Mouse (Mus musculus) kidney, embryonic 14.5 days (tissue): ENCODE results near the gene Aes. TPM values are rescaled to one million over a fixed set of nuclear protein-coding genes. Genes with fewer than 3 reads are reported as not detected.
A peak's percentile ranks its signal among the peaks of the same experiment; 100 is the strongest.

Experiments
- ATAC-seq: fragments of 200-750 bp; cut with Nextera tagmentation; 2 replicates; pipeline ENCODE4 v1.8.0; 2017; ENCODE audit warnings: moderate number of reproducible peaks, mild to moderate bottlenecking, moderate TSS enrichment, moderate library complexity; ENCODE audit not compliant: low FRiP score, low TSS enrichment
- H3K27ac ChIP-seq: fragments of 300-500 bp; sonication (generic); 2 replicates; pipeline ENCODE4 v1.5.1; 2014; ENCODE audit warnings: low read depth, mild to moderate bottlenecking, low read length, moderate library complexity, mixed read lengths
- H3K27me3 ChIP-seq: fragments of 300-500 bp; sonication (generic); 2 replicates; pipeline ENCODE4 v1.6.1; 2014; ENCODE audit warnings: mild to moderate bottlenecking, low read length; ENCODE audit not compliant: control insufficient read depth, insufficient read depth
- H3K36me3 ChIP-seq: fragments of 300-500 bp; sonication (generic); 2 replicates; pipeline ENCODE4 v1.6.1; 2014; ENCODE audit warnings: low read length, mixed read lengths; ENCODE audit not compliant: control insufficient read depth, insufficient read depth
- H3K4me1 ChIP-seq: fragments of 300-500 bp; sonication (generic); 2 replicates; pipeline ENCODE4 v1.6.1; 2014; ENCODE audit warnings: low read length, mixed read lengths; ENCODE audit not compliant: control insufficient read depth, insufficient read depth
- H3K4me2 ChIP-seq: fragments of 300-500 bp; sonication (generic); replicated peaks from 2 replicates; pipeline ENCODE4 v1.6.1; 2014; ENCODE audit warnings: low read depth, mild to moderate bottlenecking, low read length
- H3K4me3 ChIP-seq: fragments of 300-500 bp; sonication (generic); 2 replicates; pipeline ENCODE4 v1.5.1; 2014; ENCODE audit warnings: mild to moderate bottlenecking, low read length
- H3K9ac ChIP-seq: fragments of 300-500 bp; sonication (generic); 2 replicates; pipeline ENCODE4 v1.6.1; 2014; ENCODE audit warnings: low read depth, mild to moderate bottlenecking, low read length, moderate library complexity
- H3K9me3 ChIP-seq: fragments of 300-500 bp; sonication (generic); 2 replicates; pipeline ENCODE4 v1.6.1; 2016; ENCODE audit warnings: low read length; ENCODE audit not compliant: control insufficient read depth
- WGBS: fragments of 180-500 bp; shearing (Covaris S2); extraction: QIAGEN DNeasy Blood & Tissue Kit; methylation state at CpG from one replicate; pipeline ENCODE4 v1.1.7; 2014; 5-methylcytosine and 5-hydroxymethylcytosine counted together
- polyA plus RNA-seq: library from polyadenylated mRNA; unstranded; fragments of >200 nt; fragmentation: Nextera tagmentation; extraction: Ambion mirVana; gene quantifications from 2 replicates; pipeline ENCODE4 v1.2.1, GENCODE M21; 2014

The Aes gene
- polyA plus RNA-seq, 1 experiment from 2014 or later, result 408 TPM

DNA sequence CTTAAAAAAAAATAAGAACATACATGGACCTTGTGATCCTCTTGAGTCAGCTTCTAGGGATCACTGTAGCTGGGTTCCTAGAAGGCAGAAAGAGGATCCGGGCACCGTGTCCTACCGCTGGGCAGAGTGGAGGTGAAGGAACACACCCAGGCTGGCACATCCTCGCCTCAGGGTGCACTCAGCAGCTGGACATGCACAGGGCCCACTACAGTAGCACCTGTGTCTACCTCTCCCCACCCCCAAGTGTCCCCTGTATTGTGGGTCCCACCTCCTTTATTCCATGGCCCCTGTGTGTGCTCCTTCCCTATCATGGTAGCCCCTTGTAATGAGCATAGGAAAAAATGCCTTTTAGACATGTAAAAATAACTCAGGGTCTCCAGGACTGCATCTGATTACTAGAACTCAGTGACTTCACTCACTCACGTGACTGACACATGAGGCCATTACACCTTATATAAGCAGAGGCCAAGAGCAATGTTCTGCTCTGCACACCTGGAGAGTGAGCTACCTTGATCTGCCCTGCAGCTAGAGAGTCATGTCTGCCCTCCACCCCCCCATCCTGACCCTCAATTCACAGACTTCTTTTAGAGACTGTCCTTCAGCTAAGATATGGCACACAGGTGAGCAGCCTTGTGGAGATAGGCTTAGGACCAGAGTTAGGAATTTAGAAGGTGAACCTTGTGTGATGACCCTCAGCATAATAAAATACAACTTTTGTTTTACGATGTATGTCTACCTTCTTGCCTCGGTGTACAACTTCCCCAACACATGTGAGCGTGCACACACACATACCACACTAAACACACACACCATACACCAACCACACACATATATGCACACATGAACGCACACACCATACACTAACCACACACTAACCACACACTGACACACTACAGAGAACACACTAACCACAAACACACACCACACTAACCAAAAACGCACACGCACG lies 45.0 kb downstream of the Aes start:
- 77% methylated on average over 12 of the region's 12 CpGs for WGBS
- ATAC-seq, result no peak
- H3K4me2 ChIP-seq, result peak overlapping the region; percentile 61; the same call in 1 of the 2 replicates
- H3K4me3 ChIP-seq, result no peak overlapping the region
- no peak overlapping the region for H3K9ac ChIP-seq
- peaks cover 42% of the 10 kb centered on the region for H3K4me1 ChIP-seq
- H3K27me3 ChIP-seq, result no peaks in the 10 kb centered on the region
- no peak overlapping the region for H3K27ac ChIP-seq
- H3K36me3 ChIP-seq, result no peaks in the 10 kb centered on the region
- H3K9me3 ChIP-seq, result no peaks in the 10 kb centered on the region

GRCm38 (mm10) chr10:81604968-81605665 lies 45.8 kb downstream of the Aes start:
- H3K27ac ChIP-seq, result peak overlapping the region; percentile 79
- H3K4me2 ChIP-seq, result peak overlapping the region; percentile 61
- H3K9me3 ChIP-seq, result no peaks in the 10 kb centered on the region; the same call in 1 of the 2 replicates
- peak overlapping the region; percentile 49 for H3K4me3 ChIP-seq
- H3K27me3 ChIP-seq, result no peaks in the 10 kb centered on the region
- H3K36me3 ChIP-seq, result no peaks in the 10 kb centered on the region
- WGBS, result 20% methylated on average over 29 of the region's 29 CpGs
- H3K4me1 ChIP-seq, result peaks cover 35% of the 10 kb centered on the region
- ATAC-seq, result peak; percentile 33
- peak overlapping the region; percentile 46; the same call in 1 of the 2 replicates for H3K9ac ChIP-seq

- no peak for ATAC-seq
- Histone ChIP-seq H3K27me3 (no peaks in the 10 kb centered on the region), H3K36me3 (no peaks in the 10 kb centered on the region), H3K4me3 (peak overlapping the region; percentile 49), H3K9ac (peak overlapping the region; percentile 46; the same call in 1 of the 2 replicates), H3K9me3 (no peaks in the 10 kb centered on the region; the same call in 1 of the 2 replicates), H3K27ac (peak overlapping the region; percentile 79), H3K4me1 (peaks cover 30% of the 10 kb centered on the region), H3K4me2 (peak overlapping the region; percentile 61)
- WGBS, result 3% methylated on average over 14 of the region's 14 CpGs
Measured at GRCm38 (mm10) chr10:81605666-81605973, 46.3 kb downstream of the Aes start.

DNA sequence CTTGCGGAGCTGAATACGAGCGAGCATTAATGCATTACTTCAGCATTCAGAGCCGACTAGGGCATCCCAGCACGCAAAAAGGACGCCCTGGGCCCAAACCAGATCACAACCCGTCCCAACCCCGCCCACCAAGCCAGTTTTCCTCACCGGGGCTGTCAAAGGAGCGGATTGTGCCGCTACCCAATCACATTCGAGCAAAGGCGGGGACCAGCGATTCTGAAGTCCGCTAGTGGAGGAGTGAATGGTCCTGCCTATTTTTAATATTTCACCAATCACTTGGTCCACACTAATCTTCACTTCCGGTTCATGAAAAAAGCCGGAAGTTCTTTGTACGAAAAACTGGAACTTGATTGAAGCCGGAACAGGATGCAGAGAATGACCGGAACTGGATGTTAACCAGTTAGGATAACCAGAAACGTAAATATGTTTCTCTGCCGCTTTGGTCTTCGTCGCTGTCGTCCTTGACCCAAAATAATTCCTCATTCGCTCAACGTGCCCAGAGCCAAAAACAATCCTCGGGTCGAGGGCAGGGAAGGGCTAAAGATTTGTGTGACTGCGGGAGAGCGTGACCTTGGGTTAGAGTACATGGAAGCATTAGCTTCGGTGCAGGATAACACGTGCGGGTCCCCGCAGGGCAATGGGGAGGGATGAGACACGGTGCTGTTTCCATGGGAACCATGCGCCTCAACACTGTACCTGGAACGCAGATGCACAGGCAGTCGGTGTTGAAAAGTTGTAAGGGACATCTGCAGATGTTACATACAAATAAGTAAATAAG lies 46.9 kb downstream of the Aes start, which contains the start of gene BC025920:
BC025920 (plus strand) TSS at position 297 of the 778 bp plus-strand sequence.
- Histone ChIP-seq H3K36me3 (no peaks in the 10 kb centered on the region), H3K9me3 (no peaks in the 10 kb centered on the region; the same call in 1 of the 2 replicates), H3K9ac (peak within 1 kb of the TSS; percentile 58), H3K4me2 (peak within 1 kb of the TSS; percentile 85), H3K4me3 (peak within 1 kb of the TSS; percentile 49), H3K27ac (peak within 1 kb of the TSS; percentile 79), H3K4me1 (peaks cover 27% of the 10 kb centered on the region), H3K27me3 (no peaks in the 10 kb centered on the region)
- 1% methylated on average over 39 of the region's 39 CpGs for WGBS
- peak; percentile 84 for ATAC-seq

GRCm38 (mm10) chr10:81608308-81608707 lies 49.0 kb downstream of the Aes start:
- H3K4me2 ChIP-seq, result no peak overlapping the region
- no peak for ATAC-seq
- no peaks in the 10 kb centered on the region; the same call in 1 of the 2 replicates for H3K9me3 ChIP-seq
- no peak overlapping the region for H3K27ac ChIP-seq
- 86% methylated on average over 1 of the region's 1 CpGs for WGBS
- H3K27me3 ChIP-seq, result no peaks in the 10 kb centered on the region
- H3K9ac ChIP-seq, result no peak overlapping the region
- no peaks in the 10 kb centered on the region for H3K36me3 ChIP-seq
- H3K4me3 ChIP-seq, result no peak overlapping the region
- peaks cover 13% of the 10 kb centered on the region for H3K4me1 ChIP-seq

- 0 out of 2 replicates have a peak, but pooled peaks cover 5% of the 10 kb centered on the region for H3K4me1 ChIP-seq
- no peaks in the 10 kb centered on the region; the same call in 1 of the 2 replicates for H3K9me3 ChIP-seq
- H3K4me2 ChIP-seq, result no peak overlapping the region
- no peaks in the 10 kb centered on the region for H3K36me3 ChIP-seq
- H3K9ac ChIP-seq, result no peak overlapping the region
- WGBS, result 50% methylated on average over 3 of the region's 3 CpGs
- no peaks in the 10 kb centered on the region for H3K27me3 ChIP-seq
- H3K4me3 ChIP-seq, result no peak overlapping the region
- no peak for ATAC-seq
- H3K27ac ChIP-seq, result no peak overlapping the region
Measured at GRCm38 (mm10) chr10:81612779-81613178, 53.5 kb downstream of the Aes start.

GRCm38 (mm10) chr10:81615486-81615885 lies 56.2 kb downstream of the Aes start:
- no peaks in the 10 kb centered on the region for H3K36me3 ChIP-seq
- H3K4me1 ChIP-seq, result 0 out of 2 replicates have a peak, but pooled peaks cover 5% of the 10 kb centered on the region
- H3K27me3 ChIP-seq, result no peaks in the 10 kb centered on the region
- H3K27ac ChIP-seq, result no peak overlapping the region
- ATAC-seq, result 0 out of 2 replicates have a peak, but pooled peaks have one; percentile 44
- H3K9me3 ChIP-seq, result no peaks in the 10 kb centered on the region
- no peak overlapping the region for H3K4me3 ChIP-seq
- no peak overlapping the region for H3K9ac ChIP-seq
- no peak overlapping the region for H3K4me2 ChIP-seq
- 28% methylated on average over 6 of the region's 6 CpGs for WGBS
